Mouse (Mus musculus) heart, embryonic 15.5 days (tissue): ENCODE data around the gene Adap1. TPM values are rescaled to one million over a fixed set of nuclear protein-coding genes. Genes with fewer than 3 reads are reported as not detected.

Experiments
- ATAC-seq: fragments of 200-750 bp; cut with Nextera tagmentation; replicated peaks from 2 replicates; pipeline ENCODE4 v1.8.0; 2017; ENCODE audit warnings: low read depth, moderate TSS enrichment; ENCODE audit not compliant: insufficient number of reproducible peaks, insufficient read depth, low FRiP score
- H3K27ac ChIP-seq: fragments of 300-500 bp; sonication (generic); 2 replicates; pipeline ENCODE4 v1.5.1; 2015; ENCODE audit warnings: mild to moderate bottlenecking, inconsistent platforms
- H3K27me3 ChIP-seq: fragments of 300-500 bp; sonication (generic); 2 replicates; pipeline ENCODE4 v1.6.1; 2015; ENCODE audit warnings: inconsistent platforms
- H3K36me3 ChIP-seq: fragments of 300-500 bp; sonication (generic); 2 replicates; pipeline ENCODE4 v1.6.1; 2015; ENCODE audit warnings: mild to moderate bottlenecking, inconsistent platforms
- H3K4me1 ChIP-seq: fragments of 300-500 bp; sonication (generic); replicated peaks from 2 replicates; pipeline ENCODE4 v1.6.1; 2015; ENCODE audit warnings: inconsistent platforms
- H3K4me2 ChIP-seq: fragments of 300-500 bp; sonication (generic); 2 replicates; pipeline ENCODE4 v1.6.1; 2015; ENCODE audit warnings: inconsistent platforms, mild to moderate bottlenecking, moderate library complexity
- H3K4me3 ChIP-seq: fragments of 300-500 bp; sonication (generic); 2 replicates; pipeline ENCODE4 v1.5.1; 2015; ENCODE audit warnings: mild to moderate bottlenecking, inconsistent platforms
- H3K9ac ChIP-seq: fragments of 300-500 bp; sonication (generic); 2 replicates; pipeline ENCODE4 v1.6.1; 2015; ENCODE audit warnings: mild to moderate bottlenecking, inconsistent platforms
- H3K9me3 ChIP-seq: fragments of 300-500 bp; sonication (generic); replicated peaks from 2 replicates; pipeline ENCODE4 v1.6.1; 2016; ENCODE audit warnings: inconsistent platforms
- WGBS: fragments of 180-500 bp; shearing (Covaris S2); methylation state at CpG from one replicate; pipeline ENCODE4 v1.1.7; 2015; ENCODE audit warnings: mixed read lengths; 5-methylcytosine and 5-hydroxymethylcytosine counted together
- polyA plus RNA-seq: library from polyadenylated mRNA; unstranded; fragments of >200 nt; fragmentation: Nextera tagmentation; extraction: Ambion mirVana; gene quantifications from 2 replicates; pipeline ENCODE4 v1.2.1, GENCODE M21; 2015

Adap1 gene
- polyA plus RNA-seq, 1 experiment from 2014 or later = 1.9 TPM

DNA sequence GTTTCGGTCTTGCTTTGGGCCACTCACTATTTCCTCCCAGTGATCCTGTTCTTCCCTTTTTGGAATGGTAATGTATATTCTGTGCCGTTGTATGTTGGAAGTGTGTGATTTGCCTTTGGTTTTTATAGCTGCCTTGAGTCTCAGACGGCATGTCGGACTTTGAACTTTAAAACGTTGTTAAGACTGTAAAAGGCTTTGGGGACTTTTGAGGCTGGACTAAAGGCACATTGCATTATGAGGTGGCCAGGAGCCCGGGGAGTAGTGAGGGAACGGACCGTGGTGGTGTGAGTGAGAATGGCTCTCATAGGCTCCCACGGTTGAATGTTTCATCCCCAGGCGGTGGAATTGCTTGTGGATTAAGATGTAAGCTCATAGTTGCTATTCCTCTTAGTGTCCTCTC is 28.3 kb downstream of the Adap1 start:
- Histone ChIP-seq H3K27me3 (no peaks in the 10 kb centered on the region), H3K27ac (no peak overlapping the region), H3K36me3 (no peaks in the 10 kb centered on the region), H3K4me2 (no peak overlapping the region), H3K4me1 (peaks cover 7% of the 10 kb centered on the region; the same call in 1 of the 2 replicates), H3K9me3 (no peaks in the 10 kb centered on the region), H3K9ac (no peak overlapping the region), H3K4me3 (no peak overlapping the region)
- no peak for ATAC-seq
- WGBS = 93% methylated on average over 10 of the region's 10 CpGs

DNA sequence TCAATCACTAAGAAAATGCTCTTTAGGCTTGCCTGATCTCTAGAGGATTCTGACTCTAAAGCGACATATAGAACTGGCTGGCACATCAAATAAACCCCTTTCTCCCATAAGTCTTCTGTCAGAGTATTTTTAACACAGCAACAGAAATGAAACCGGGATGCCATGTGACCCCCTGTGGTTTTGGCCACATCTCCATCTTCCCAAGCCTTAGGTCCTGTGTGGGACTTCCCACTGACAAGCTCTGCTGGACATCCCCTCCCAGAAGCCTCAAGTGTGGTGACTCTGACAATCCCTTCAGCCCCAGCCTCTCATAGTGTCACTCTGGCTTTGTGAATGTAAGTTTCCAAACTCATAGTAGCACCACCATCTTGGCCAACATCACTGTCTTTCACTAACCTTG is 31.3 kb downstream of the Adap1 start:
- Histone ChIP-seq H3K27me3 (no peaks in the 10 kb centered on the region), H3K4me2 (no peak overlapping the region), H3K4me1 (0 out of 2 replicates have a peak, but pooled peaks cover under 1% of the 10 kb centered on the region), H3K9ac (no peak overlapping the region), H3K27ac (no peak overlapping the region), H3K9me3 (no peaks in the 10 kb centered on the region), H3K36me3 (no peaks in the 10 kb centered on the region), H3K4me3 (no peak overlapping the region)
- ATAC-seq = no peak
- WGBS = 77% methylated on average over 2 of the region's 2 CpGs

DNA sequence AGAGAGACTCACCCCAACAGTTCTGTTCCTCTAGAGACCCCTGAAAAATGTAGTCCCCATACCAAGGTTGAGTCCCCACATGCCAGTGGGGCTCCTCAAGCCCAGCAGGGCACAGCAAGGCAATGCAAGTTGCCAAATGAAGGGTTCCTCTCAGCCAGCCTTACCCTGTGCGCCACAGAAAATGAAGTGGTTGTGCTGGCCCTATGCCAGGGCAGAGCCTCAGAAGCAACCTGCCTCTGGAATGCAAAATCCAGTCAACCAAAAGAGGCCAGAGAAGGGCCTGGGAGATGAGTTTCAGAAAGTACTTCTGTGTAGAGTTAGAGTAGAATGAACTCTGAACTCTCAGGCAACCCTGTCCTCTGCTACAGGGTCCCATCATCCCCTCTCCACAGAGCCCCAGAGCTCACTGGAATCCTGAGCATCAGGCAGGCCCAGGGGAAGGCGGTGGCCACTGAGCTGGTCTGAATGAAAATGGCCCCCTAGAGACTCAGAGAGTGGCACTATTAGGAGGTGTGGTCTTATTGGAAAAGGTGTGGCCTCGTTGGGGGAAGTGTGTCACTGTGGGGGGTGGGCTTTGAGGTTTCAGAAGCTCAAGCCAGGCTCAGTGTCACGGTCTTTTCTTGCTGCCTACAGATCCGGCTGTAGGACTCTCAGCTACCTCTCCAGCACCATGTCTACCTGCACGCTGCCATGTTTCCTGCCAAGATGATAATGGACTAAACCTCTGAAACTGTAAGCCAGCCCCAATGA is 33.4 kb downstream of the Adap1 start:
- Histone ChIP-seq H3K4me3 (no peak overlapping the region), H3K4me1 (no peaks in the 10 kb centered on the region; the same call in 1 of the 2 replicates), H3K36me3 (no peaks in the 10 kb centered on the region), H3K9ac (no peak overlapping the region), H3K27ac (no peak overlapping the region), H3K9me3 (no peaks in the 10 kb centered on the region), H3K27me3 (no peaks in the 10 kb centered on the region), H3K4me2 (no peak overlapping the region)
- no peak for ATAC-seq
- WGBS = 69% methylated on average over 6 of the region's 6 CpGs

DNA sequence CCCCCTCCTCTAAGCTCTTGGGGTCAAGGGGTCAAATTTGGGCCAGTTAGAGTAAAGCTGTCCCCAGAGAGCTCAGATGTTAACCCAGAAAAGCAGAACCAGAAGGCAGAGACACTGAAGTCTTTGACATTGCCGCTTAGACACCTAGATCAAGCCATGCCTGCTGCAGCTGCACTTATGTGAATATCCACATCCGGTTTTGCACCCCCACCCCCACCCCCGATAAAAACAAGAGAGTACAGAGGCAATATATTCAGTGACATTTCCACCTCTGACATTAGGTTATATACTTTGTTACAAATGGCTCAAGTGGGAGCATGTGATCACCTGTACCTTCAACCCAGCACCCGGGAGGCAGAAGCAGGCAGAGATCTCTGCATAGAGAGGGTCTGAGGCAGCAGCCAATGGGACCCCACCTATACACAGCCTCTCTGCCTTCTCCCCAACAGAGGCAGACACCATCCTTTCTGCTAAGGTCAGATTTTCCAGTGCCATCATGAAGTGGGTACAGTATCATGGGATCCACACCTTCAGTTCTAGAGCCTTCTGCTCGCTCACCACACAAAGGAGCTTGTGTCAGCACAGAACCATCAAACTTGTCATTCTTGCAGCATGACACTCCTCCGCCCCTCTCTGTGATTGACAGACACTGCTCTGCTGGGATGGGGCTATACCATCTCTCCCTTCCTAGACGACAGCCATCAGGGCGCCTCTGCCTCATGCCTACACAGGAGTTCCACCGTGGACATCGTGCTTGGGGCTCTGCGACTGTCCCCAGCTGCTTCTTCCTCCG is 34.8 kb downstream of the Adap1 start:
- H3K36me3 ChIP-seq = no peaks in the 10 kb centered on the region
- ATAC-seq = no peak
- no peaks in the 10 kb centered on the region for H3K27me3 ChIP-seq
- WGBS = 78% methylated on average over 12 of the region's 12 CpGs
- H3K4me2 ChIP-seq = no peak overlapping the region
- no peak overlapping the region for H3K27ac ChIP-seq
- no peaks in the 10 kb centered on the region for H3K9me3 ChIP-seq
- peaks cover 4% of the 10 kb centered on the region; the same call in 1 of the 2 replicates for H3K4me1 ChIP-seq
- no peak overlapping the region for H3K9ac ChIP-seq
- H3K4me3 ChIP-seq = no peak overlapping the region

DNA sequence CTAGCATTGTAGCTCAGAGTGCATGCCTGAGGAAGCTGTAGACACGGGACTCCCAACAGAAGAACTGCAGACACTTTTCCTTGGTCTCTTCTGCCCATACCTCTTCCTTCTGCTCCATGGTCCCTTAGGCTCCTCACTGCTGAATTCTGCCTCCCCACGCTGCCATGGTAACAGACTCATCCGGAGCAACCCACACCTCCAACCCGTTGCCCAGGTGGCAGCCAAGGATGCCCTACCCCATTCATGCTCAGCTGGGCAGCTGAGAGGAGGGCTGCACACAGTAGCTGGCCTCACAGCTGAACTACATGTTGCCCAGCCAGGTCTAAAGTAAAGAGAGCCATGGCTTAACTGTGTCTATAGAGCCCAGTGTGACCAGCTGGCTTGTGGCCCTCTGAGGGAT is 36.8 kb downstream of the Adap1 start:
- ATAC-seq = no peak
- no peak overlapping the region for H3K9ac ChIP-seq
- 70% methylated on average over 4 of the region's 4 CpGs for WGBS

DNA sequence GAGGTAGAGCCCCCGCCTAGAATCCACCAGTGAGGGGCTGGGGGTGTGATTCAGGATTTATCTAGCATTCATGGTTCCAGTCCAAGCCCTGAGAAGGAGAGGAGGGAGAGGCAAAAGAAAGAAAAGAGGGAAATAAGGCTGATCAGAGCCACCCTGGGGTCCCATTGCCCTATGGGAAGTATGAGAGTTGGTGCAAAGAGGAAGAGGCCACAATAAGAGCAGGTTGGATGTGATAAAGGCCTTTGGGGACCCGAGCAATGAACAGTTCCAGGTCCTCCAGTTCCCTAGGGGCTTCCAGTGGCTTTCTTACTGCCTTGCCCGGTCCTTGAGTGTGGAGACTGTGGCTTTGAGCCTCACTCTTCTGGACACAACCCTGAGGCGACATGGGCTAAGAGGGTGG is 37.6 kb downstream of the Adap1 start:
- Histone ChIP-seq H3K27ac (no peak overlapping the region), H3K36me3 (no peaks in the 10 kb centered on the region), H3K4me3 (no peak overlapping the region), H3K9ac (no peak overlapping the region), H3K27me3 (no peaks in the 10 kb centered on the region), H3K4me2 (no peak overlapping the region), H3K9me3 (no peaks in the 10 kb centered on the region), H3K4me1 (peaks cover 4% of the 10 kb centered on the region; the same call in 1 of the 2 replicates)
- no peak for ATAC-seq
- 77% methylated on average over 4 of the region's 4 CpGs for WGBS

More for the DNA sequence above, 36.8 kb downstream of the Adap1 start:
- H3K27me3 ChIP-seq = no peaks in the 10 kb centered on the region
- H3K36me3 ChIP-seq = no peaks in the 10 kb centered on the region
- no peak overlapping the region for H3K27ac ChIP-seq
- H3K4me2 ChIP-seq = no peak overlapping the region
- peaks cover 4% of the 10 kb centered on the region; the same call in 1 of the 2 replicates for H3K4me1 ChIP-seq
- no peaks in the 10 kb centered on the region for H3K9me3 ChIP-seq
- H3K4me3 ChIP-seq = no peak overlapping the region

DNA sequence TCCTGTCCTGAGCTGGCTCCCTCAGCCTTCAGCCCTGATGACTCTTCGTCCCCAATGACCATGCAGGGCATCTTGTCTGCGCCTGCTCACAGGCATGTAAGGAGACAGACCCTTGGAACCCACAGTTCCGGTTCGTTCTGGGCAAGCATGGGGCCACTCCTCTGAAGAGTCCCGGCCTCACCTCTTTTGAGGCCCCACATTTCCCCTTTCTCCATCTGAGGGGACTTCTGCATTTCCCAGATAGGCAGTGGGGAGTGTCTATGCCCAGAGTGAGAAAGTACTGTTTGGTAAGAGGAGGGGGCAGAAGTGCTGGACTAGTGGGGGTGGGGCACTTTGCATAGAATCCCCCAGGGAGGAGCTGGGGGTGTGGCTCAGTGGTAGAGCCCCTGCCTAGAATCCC is 38.3 kb downstream of the Adap1 start:
- 78% methylated on average over 5 of the region's 5 CpGs for WGBS
- Histone ChIP-seq H3K9ac (no peak overlapping the region), H3K27me3 (no peaks in the 10 kb centered on the region), H3K4me3 (no peak overlapping the region), H3K4me1 (peaks cover 5% of the 10 kb centered on the region), H3K4me2 (no peak overlapping the region), H3K27ac (no peak overlapping the region), H3K9me3 (no peaks in the 10 kb centered on the region), H3K36me3 (no peaks in the 10 kb centered on the region)
- no peak for ATAC-seq

DNA sequence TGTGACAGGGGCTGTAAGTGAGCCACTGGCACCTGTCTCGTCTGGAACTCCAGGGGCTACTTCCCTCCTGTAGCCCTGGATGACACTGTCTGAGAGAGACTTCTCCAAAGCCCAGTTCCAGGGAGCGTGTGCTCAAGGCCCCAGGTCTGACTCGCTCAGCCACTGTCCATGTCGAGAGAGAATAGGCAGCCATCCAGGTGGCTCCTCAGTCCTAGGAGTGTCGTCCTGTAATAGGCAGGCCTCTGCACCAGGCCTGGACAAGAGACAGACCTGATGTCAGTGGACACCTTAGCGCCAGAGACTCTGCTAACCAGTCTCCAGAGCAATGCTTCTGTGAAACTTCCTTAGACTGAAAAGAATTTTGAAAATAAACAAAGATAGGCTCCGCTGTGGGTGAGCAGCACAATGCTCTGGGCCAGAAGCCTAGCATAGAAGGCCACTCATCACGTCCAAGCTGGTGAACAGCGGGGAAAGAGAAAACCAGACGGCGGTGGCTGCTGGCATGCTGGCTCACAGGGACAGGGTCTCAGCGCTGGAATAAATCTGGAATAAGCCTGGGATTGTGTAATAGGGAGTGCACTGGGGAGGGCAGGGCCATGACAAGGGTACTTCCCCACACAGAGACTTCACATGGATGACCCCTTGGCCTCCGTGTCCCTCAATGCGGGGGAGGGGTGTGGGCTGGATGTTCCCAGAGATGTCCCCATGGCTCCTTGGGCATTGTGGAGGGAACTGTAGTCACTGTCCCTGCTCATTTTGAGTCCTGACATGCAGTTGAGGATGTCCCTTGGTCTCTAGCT is 39.1 kb downstream of the Adap1 start:
- Histone ChIP-seq H3K9ac (no peak overlapping the region), H3K9me3 (no peaks in the 10 kb centered on the region), H3K36me3 (no peaks in the 10 kb centered on the region), H3K4me3 (no peak overlapping the region), H3K27me3 (no peaks in the 10 kb centered on the region), H3K27ac (no peak overlapping the region), H3K4me1 (peaks cover 12% of the 10 kb centered on the region), H3K4me2 (no peak overlapping the region)
- 50% methylated on average over 14 of the region's 14 CpGs for WGBS
- no peak for ATAC-seq

DNA sequence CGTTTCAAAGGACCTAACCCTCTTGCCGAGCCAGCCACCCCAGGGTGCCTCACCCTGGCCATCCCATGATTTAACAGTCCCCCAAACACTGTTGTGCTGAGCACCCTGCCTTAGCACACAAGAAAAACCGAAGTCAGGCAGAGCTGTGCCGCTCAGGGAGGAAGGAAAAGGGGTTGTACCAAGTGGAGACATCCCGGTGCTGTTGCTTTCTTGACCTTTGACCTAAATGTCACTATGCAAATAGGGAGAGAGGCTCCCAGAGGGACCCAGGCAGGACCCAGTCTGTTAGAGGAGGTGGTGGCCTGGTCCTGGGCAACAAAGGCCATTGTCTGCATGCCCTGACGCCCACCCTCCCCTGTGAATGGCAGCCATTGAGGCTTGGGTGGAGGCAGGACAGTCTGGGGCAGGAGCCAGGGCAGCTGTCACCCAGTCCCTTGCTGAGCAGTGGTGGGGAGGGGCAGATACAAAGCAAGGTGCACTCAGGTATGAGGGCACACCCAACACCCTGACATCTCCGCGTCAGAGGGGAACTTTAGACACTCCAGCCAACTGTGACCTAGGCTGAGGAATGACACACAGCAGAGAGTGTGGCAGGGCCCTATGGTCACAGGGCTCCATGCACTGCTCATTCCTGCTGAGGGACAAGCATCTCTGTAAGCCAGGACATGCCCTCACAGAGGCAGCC is 39.9 kb downstream of the Adap1 start:
- Histone ChIP-seq H3K4me1 (peaks cover 15% of the 10 kb centered on the region), H3K4me3 (no peak overlapping the region), H3K9me3 (no peaks in the 10 kb centered on the region), H3K4me2 (no peak overlapping the region), H3K27ac (no peak overlapping the region), H3K36me3 (no peaks in the 10 kb centered on the region), H3K27me3 (no peaks in the 10 kb centered on the region), H3K9ac (no peak overlapping the region)
- no peak for ATAC-seq
- 50% methylated on average over 8 of the region's 8 CpGs for WGBS

DNA sequence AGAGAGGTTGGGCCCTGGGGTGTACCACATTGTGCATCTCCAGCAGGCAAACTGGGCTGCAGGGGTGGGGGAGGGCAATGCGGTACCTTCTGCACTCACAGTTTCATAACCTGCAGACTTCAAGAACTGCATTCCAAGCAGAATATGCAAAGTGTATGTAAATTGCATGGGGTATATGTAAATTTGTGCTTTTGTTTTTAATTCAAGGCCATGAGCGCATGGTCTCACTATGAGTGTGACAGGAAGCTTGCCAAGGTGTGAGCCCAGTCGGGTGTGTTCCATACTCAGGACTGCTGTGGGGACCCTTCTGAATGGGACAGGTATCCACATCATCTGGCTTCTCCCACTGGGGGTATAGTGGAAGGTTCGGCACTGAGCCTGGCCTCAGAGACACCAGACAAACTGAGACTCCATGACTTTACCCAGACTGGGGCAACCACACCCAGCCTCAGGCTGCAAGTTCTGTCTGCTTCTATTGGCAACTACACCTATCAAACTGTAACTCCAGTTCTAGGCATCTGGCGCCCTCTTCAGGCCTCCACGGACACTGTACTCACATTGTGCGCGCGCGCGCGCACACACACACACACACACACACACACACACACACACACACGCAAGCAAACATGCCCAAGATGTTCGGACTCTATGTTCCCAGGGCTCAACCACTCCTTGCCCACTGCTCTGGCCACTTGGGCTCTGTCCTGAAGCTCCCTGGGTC is 41.8 kb downstream of the Adap1 start:
- H3K27ac ChIP-seq = no peak overlapping the region
- no peak for ATAC-seq
- 93% methylated on average over 14 of the region's 14 CpGs for WGBS
- no peaks in the 10 kb centered on the region for H3K9me3 ChIP-seq
- H3K36me3 ChIP-seq = no peaks in the 10 kb centered on the region
- no peak overlapping the region for H3K4me2 ChIP-seq
- H3K9ac ChIP-seq = no peak overlapping the region
- H3K4me1 ChIP-seq = peaks cover 15% of the 10 kb centered on the region
- no peaks in the 10 kb centered on the region for H3K27me3 ChIP-seq
- H3K4me3 ChIP-seq = no peak overlapping the region
